In the genomic region with DNA sequence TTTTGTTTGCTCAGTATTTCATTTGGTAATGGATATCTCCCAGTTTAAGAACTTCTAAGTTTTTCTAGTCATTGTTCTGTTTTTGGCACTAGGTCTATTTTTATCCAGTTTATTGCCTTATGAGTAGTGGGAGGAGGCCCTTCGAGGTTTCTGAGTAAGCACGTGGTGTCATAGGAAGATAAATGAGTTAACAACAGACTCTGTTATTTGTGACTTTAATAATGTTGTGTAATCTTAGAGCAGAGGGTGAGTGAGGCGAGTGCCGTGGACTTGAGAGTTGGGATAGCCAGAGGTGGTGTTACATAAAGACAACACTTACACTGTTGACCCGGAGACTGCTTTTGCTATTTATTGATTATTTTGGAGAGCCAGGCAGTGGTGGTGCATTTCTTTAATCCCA, we compare ENCODE assay signal across 16 mouse cellular contexts. TPM values are rescaled to one million over a fixed set of nuclear protein-coding genes. Genes with fewer than 3 reads are reported as not detected.
DNase-seq lines count a peak whose midpoint lies in the region; ATAC-seq and TF ChIP-seq lines count a peak whose summit lies in the region.
"Had no signal": no experiment of that assay in that cellular context is flagged by ENCODE, and none has a peak within 500 bp of the region (broad histone marks: within the 10 kb centered on the region; RNA-seq: fewer than 3 reads in every experiment).

No protein-coding gene starts in this region.

- H3K9ac ChIP-seq in heart, embryonic 15.5 days = no peak overlapping the region
- H3K9ac ChIP-seq in liver, embryonic 14.5 days (replicated peaks) = peak overlapping the region; percentile 18; the same call in 1 of the 2 replicates
- H3K9ac ChIP-seq in liver, postnatal 0 days (replicated peaks) = no peak overlapping the region
- H3K9ac ChIP-seq: hindbrain, embryonic 15.5 days; midbrain, embryonic 13.5 days had no signal

- H3K9me3 ChIP-seq in heart, embryonic 15.5 days (replicated peaks) = no peaks in the 10 kb centered on the region
- H3K9me3 ChIP-seq in liver, embryonic 14.5 days (ENCODE audit: control insufficient read depth, low read length) = no peaks in the 10 kb centered on the region
- no peaks in the 10 kb centered on the region for H3K9me3 ChIP-seq in liver, postnatal 0 days (ENCODE audit: low read length)
- H3K9me3 ChIP-seq: forebrain, embryonic 10.5 days; heart, embryonic 10.5 days; hindbrain, embryonic 15.5 days; midbrain, embryonic 13.5 days had no signal

- H3K4me2 ChIP-seq in heart, embryonic 15.5 days = no peak overlapping the region
- no peak overlapping the region for H3K4me2 ChIP-seq in liver, embryonic 14.5 days (ENCODE audit: low read depth)
- H3K4me2 ChIP-seq in liver, postnatal 0 days (ENCODE audit: low read depth, low read length) = no peak overlapping the region
- H3K4me2 ChIP-seq: hindbrain, embryonic 15.5 days; midbrain, embryonic 13.5 days had no signal

- H3K27me3 ChIP-seq in heart, embryonic 15.5 days = no peaks in the 10 kb centered on the region
- no peaks in the 10 kb centered on the region for H3K27me3 ChIP-seq in liver, embryonic 14.5 days (ENCODE audit: control insufficient read depth, insufficient read depth, low read length)
- no peaks in the 10 kb centered on the region for H3K27me3 ChIP-seq in liver, postnatal 0 days (ENCODE audit: insufficient read depth, low read length)
- H3K27me3 ChIP-seq: CH12.LX; hindbrain, embryonic 15.5 days; midbrain, embryonic 13.5 days had no signal

- no peak for ATAC-seq in heart, embryonic 15.5 days (replicated peaks; ENCODE audit: insufficient number of reproducible peaks, insufficient read depth, low FRiP score, low read depth)
- no peak for ATAC-seq in liver, embryonic 14.5 days (ENCODE audit: insufficient read depth)
- ATAC-seq in liver, postnatal 0 days = peak; percentile 74
- ATAC-seq: midbrain, embryonic 13.5 days had no signal

- H3K4me3 ChIP-seq in heart, embryonic 15.5 days = no peak overlapping the region
- no peak overlapping the region for H3K4me3 ChIP-seq in liver, embryonic 14.5 days (ENCODE audit: insufficient read depth in 1 of 2, low read depth in 2 of 2, low read length in 2 of 2)
- H3K4me3 ChIP-seq in liver, postnatal 0 days (ENCODE audit: low read depth, low read length) = no peak overlapping the region
- H3K4me3 ChIP-seq: forebrain, embryonic 10.5 days; heart, embryonic 10.5 days; hindbrain, embryonic 15.5 days; midbrain, embryonic 13.5 days had no signal

- peaks cover 20% of the 10 kb centered on the region for H3K36me3 ChIP-seq in heart, embryonic 15.5 days
- H3K36me3 ChIP-seq in liver, embryonic 14.5 days (replicated peaks; ENCODE audit: control insufficient read depth, insufficient read depth, low read depth) = peaks cover 63% of the 10 kb centered on the region
- peaks cover 46% of the 10 kb centered on the region for H3K36me3 ChIP-seq in liver, postnatal 0 days (replicated peaks; ENCODE audit: insufficient read depth, low read length)

- 41% methylated on average over 5 of the region's 5 CpGs for WGBS in heart, embryonic 15.5 days
- 41% methylated on average over 5 of the region's 5 CpGs for WGBS in liver, embryonic 14.5 days (ENCODE audit: insufficient replicate concordance)
- WGBS in liver, postnatal 0 days (ENCODE audit: insufficient replicate concordance) = 25% methylated on average over 5 of the region's 5 CpGs

- TF ChIP-seq EP300 in liver, embryonic 14.5 days (IDR thresholded peaks at IDR 0.05; ENCODE audit: low read depth) = no peak
- TF ChIP-seq EP300 in liver, postnatal 0 days (IDR thresholded peaks at IDR 0.05; ENCODE audit: low read depth) = no peak

- intact Hi-C loops in heart, postnatal 10 days (cut with DNase I) = loop anchor here (5.0 kb wide), 1 partner anchor 72 kb away; no protein-coding TSS in a partner anchor

- no peak for DNase-seq in heart, postnatal 10 days
- no peak for DNase-seq in liver, embryonic 14.5 days (ENCODE audit: low read depth in 3 of 3, low spot score in 3 of 3)
- DNase-seq in liver (no peak), NIH3T3 (ENCODE audit: low read depth) (peak; percentile 70)
- no peak for DNase-seq in liver, postnatal 0 days
- no peak for DNase-seq in retina, embryonic 14.5 days (ENCODE audit: low spot score)
- no peak for DNase-seq in cerebellum, adult 11-12 months
- DNase-seq: cerebellum, postnatal 10 days; kidney, postnatal 25 days; spleen, adult 18-20 months had no signal

- 0 out of 2 replicates have a peak overlapping the region, but pooled peaks have one; percentile 42 for H3K27ac ChIP-seq in heart, embryonic 15.5 days
- H3K27ac ChIP-seq in liver, embryonic 14.5 days = no peak overlapping the region
- H3K27ac ChIP-seq in liver, postnatal 0 days (ENCODE audit: low read depth) = no peak overlapping the region
- H3K27ac ChIP-seq: forebrain, embryonic 10.5 days; heart, embryonic 10.5 days; hindbrain, embryonic 15.5 days; midbrain, embryonic 13.5 days had no signal

- TF ChIP-seq CTCF in liver, embryonic 14.5 days (IDR thresholded peaks at IDR 0.05; ENCODE audit: low read depth) = no peak
- no peak for TF ChIP-seq CTCF in liver, postnatal 0 days (IDR thresholded peaks at IDR 0.05; ENCODE audit: low read depth)

- H3K4me1 ChIP-seq in heart, embryonic 15.5 days (replicated peaks) = peaks cover 54% of the 10 kb centered on the region
- peaks cover 13 to 31% of the 10 kb centered on the region in 2 experiments for H3K4me1 ChIP-seq in liver, embryonic 14.5 days (replicated peaks; ENCODE audit: control insufficient read depth in 2 of 2, insufficient read depth in 2 of 2, low read length in 1 of 2)
- H3K4me1 ChIP-seq in liver, postnatal 0 days (ENCODE audit: insufficient read depth) = peaks cover 35% of the 10 kb centered on the region

RNA-seq across cellular contexts. Expression of gene Ywhah, which starts 5.9 kb away (rescaled TPM):
- polyA plus RNA-seq in heart, embryonic 15.5 days (2015; fragmentation: Nextera tagmentation; extraction: Ambion mirVana) = 434 and 441 TPM in 2 replicates
- total RNA-seq in heart, postnatal 10 days (2021) = 100 to 1,000 TPM; 151 to 160 TPM
- polyA plus RNA-seq in liver, embryonic 14.5 days (2012; rRNA removed) = 102 and 132 TPM in 2 replicates
- polyA plus RNA-seq in liver, embryonic 14.5 days (2014; fragmentation: Nextera tagmentation; extraction: Ambion mirVana) = 183 and 201 TPM in 2 replicates
- polyA plus RNA-seq in liver, postnatal 0 days (2015; fragmentation: Nextera tagmentation; extraction: Ambion mirVana) = 125 and 133 TPM in 2 replicates
